Mouse (Mus musculus) left cerebral cortex, adult 8-10 months (tissue): ENCODE results near the gene Pds5a. TPM values are rescaled to one million over a fixed set of nuclear protein-coding genes. Genes with fewer than 3 reads are reported as not detected.

Source experiments
- DNase-seq, 2 experiments: peaks; one replicate each; pipeline ENCODE4 v3.0.0; 2022; ENCODE audit warnings: low spot score in 2 of 2
- total RNA-seq, 4 experiments: library from RNA; stranded (reverse); gene quantifications; 2 replicates each; pipeline ENCODE4 v1.2.4; 2022

Pds5a gene
- total RNA-seq, 4 experiments from 2014 or later, result 73.0 to 80.2 (median 75.8) TPM

DNA sequence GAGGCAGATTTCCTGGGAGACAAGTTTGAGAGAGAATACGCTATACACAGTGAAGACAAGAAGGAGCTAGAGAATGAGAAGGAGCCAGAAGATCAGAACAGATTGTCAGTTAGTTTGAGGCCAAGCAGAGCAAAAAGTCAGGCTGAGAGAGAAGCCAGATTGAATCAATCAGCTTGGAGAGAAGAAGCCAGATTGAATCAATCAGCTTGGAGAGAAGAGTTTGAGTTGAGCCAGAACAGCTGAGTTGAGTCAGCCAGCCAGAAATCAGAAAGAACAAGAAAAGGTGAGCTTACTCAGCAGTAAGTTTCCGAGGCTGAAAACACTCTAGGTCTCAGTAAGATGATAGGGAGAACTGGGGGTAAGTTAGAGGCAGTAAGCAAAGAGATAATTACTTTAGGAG is 123.2 kb downstream of the Pds5a start:
- DNase-seq, result no peak

DNA sequence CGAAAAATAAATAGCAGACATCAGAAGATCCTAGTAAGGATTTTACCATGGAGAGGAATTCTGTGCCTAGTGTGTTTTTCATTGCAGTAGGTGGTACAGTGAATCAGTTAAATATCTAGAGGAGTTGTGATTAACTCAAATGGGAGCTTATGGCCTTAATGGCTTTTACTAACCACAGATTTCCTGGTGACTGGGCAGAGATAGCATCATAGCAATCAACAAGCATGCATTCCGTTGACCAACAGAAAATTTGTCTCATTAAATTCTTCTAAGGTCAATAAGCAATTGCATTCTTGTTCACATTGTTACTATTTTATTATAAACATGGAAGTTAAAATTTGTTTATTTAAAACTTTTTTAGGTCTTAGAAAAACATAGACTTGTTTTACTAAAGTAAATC is 132.6 kb downstream of the Pds5a start:
- DNase-seq, result no peak

DNA sequence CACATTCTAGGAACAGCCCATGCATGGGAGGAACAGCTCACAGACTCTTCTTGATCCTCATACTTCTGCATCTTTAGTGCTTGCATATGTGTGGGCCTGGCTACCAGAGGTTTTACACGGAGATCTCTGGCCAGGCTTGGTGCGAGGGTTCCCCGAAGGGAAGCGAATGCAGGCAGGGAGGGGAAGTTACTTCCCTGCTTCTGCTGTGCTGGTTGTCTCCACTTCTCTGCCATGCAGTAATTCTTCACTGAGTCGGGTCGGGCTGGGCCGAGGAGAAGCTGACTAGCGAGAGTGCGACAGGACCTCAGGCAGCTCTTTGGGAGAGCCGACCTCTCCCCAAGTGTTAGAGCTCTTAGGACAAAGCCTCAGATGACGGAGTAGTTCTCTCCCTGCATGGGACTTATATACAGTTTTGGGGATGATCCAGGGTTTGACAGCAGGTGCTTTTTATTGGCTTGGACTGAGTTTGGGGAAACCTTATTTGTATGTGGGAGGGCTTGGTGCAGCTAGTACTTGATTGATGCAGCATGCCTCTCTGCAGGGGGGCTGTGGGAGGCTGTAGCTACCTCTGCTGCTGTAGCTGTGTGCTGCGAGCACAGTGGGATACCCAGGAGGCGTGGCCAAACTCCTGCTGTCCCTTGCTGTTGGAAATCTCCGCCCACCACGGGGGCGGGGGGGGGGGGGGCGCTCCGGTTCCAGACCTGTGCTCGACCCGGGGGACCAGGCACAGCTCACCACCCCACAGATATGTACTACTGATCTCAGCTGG is 136.8 kb downstream of the Pds5a start:
- no peak for DNase-seq

DNA sequence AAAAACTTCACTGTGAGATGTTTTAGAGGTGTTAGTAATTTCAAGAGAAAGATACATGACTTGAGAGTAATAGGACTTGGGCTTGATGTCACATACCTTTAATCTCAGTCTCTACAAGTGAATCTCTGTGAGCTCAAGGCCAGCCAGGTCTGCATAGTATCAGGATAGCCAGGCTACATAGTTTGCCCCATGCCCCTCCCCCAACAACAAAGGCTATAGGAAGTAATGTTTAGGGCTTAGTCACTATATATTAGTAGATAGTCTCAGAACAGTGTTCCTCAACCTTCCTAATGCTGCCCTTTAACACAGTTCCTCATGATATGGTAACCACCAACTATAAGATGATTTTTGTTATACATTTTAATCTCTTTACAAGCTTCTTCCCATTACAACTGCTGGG is 141.0 kb downstream of the Pds5a start:
- no peak for DNase-seq

Other genes starting within 250 kb of the Pds5a start
- 1 to 10 TPM in 1 of 4 experiments, not detected in 3; 4.7 TPM for gene Gm43552, start 205.4 kb downstream of the Pds5a start, total RNA-seq
- 100 to 1,000 TPM; 149 to 180 (median 174) TPM for gene Smim14, start 161.1 kb downstream of the Pds5a start, total RNA-seq
- gene Ube2k, start 161.0 kb downstream of the Pds5a start, total RNA-seq, result 100 to 1,000 TPM; 105 to 127 (median 115) TPM
- 1 to 10 TPM; 4.6 to 7.5 (median 7.2) TPM for gene N4bp2, start 65.2 kb upstream of the Pds5a start, total RNA-seq
- 1 to 10 TPM in 2 of 4 experiments, under 1 TPM in 2; 0.67 to 2.4 (median 1.6) TPM for gene Rhoh, start 162.9 kb upstream of the Pds5a start, total RNA-seq
- gene Chrna9, start 236.6 kb upstream of the Pds5a start, total RNA-seq, result not detected